Mouse (Mus musculus): Measurements from ENCODE around the gene Bsn.
A peak's percentile ranks its signal among the peaks of the same experiment; 100 is the strongest.

Bsn gene

GRCm38 (mm10) chr9:108111593-108112121, 78.5 kb downstream of the Bsn start:
- no peaks in the 10 kb centered on the region for H3K27me3 ChIP-seq (ENCODE audit: control insufficient read depth, insufficient read depth, low read length, poor library complexity, severe bottlenecking)
- H3K36me3 ChIP-seq (ENCODE audit: control insufficient read depth, insufficient read depth, low read length, poor library complexity, severe bottlenecking): no peaks in the 10 kb centered on the region
- DNase-seq (ENCODE audit: low read depth, low spot score): no peak

GRCm38 (mm10) chr9:108111101-108111592, 79.0 kb downstream of the Bsn start:
- peak; percentile 29 for DNase-seq (ENCODE audit: low read depth, low spot score)
- H3K27me3 ChIP-seq (ENCODE audit: control insufficient read depth, insufficient read depth, low read length, poor library complexity, severe bottlenecking): no peaks in the 10 kb centered on the region

GRCm38 (mm10) chr9:108110160-108110559, 80.0 kb downstream of the Bsn start:
- Histone ChIP-seq H3K27me3 (ENCODE audit: control insufficient read depth, insufficient read depth, low read length, poor library complexity, severe bottlenecking) (no peaks in the 10 kb centered on the region), H3K36me3 (ENCODE audit: control insufficient read depth, insufficient read depth, low read length, poor library complexity, severe bottlenecking) (no peaks in the 10 kb centered on the region)
- DNase-seq (ENCODE audit: low read depth, low spot score): no peak

More at GRCm38 (mm10) chr9:108111101-108111592, 79.0 kb downstream of the Bsn start:
- H3K36me3 ChIP-seq (ENCODE audit: control insufficient read depth, insufficient read depth, low read length, poor library complexity, severe bottlenecking): no peaks in the 10 kb centered on the region

DNA sequence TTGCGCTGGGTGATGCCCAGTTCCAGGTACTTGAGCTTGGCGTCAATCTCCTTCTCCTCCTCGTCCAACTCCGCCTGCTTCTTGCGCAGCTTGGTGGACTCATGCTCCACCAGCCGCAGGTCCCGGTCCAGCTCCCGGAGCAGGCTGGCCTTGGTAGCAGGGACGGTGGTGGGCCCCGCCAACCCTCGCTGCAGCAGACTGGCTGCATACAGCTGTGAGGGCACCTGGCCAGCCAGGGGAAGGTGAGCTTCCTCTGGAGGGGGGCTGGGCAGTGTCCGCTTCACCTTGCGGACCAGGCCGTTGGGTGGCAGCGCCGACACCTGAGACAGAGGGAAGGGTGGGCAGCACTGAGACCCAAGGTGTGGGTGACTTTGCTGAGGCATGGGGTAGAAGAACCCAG, 82.3 kb downstream of the Bsn start:
- Histone ChIP-seq H3K27me3 (ENCODE audit: control insufficient read depth, insufficient read depth, low read length, poor library complexity, severe bottlenecking) (no peaks in the 10 kb centered on the region), H3K36me3 (ENCODE audit: control insufficient read depth, insufficient read depth, low read length, poor library complexity, severe bottlenecking) (no peaks in the 10 kb centered on the region)
- DNase-seq (ENCODE audit: low read depth, low spot score): no peak

DNA sequence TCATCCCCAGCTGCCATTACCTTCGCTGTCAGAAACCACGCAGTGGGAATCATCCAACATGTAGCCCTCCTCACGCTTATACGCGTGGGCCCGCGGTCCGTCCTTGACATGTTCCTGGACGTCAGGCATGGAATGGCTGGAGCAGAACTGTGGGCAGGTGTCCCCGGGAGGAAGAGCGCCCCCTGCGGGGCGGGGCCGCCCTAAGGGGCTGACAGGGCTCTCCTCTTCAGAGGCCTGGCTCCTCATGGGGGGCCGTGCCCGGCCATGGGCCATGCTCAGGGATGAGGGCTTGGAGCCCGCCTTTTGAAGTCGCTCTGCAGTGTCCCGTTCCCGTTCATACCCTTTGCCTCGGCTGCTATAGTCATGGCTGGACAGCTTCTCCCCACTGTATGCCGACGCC, 84.1 kb downstream of the Bsn start:
- Histone ChIP-seq H3K36me3 (ENCODE audit: control insufficient read depth, insufficient read depth, low read length, poor library complexity, severe bottlenecking) (no peaks in the 10 kb centered on the region), H3K27me3 (ENCODE audit: control insufficient read depth, insufficient read depth, low read length, poor library complexity, severe bottlenecking) (no peaks in the 10 kb centered on the region)
- no peak for DNase-seq (ENCODE audit: low read depth, low spot score)

GRCm38 (mm10) chr9:108105549-108105863, 84.7 kb downstream of the Bsn start:
- H3K27me3 ChIP-seq (ENCODE audit: control insufficient read depth, insufficient read depth, low read length, poor library complexity, severe bottlenecking): no peaks in the 10 kb centered on the region
- no peaks in the 10 kb centered on the region for H3K36me3 ChIP-seq (ENCODE audit: control insufficient read depth, insufficient read depth, low read length, poor library complexity, severe bottlenecking)
- no peak for DNase-seq (ENCODE audit: low read depth, low spot score)

GRCm38 (mm10) chr9:108104766-108105548, 85.2 kb downstream of the Bsn start:
- Histone ChIP-seq H3K27me3 (ENCODE audit: control insufficient read depth, insufficient read depth, low read length, poor library complexity, severe bottlenecking) (no peaks in the 10 kb centered on the region), H3K36me3 (ENCODE audit: control insufficient read depth, insufficient read depth, low read length, poor library complexity, severe bottlenecking) (no peaks in the 10 kb centered on the region)
- DNase-seq (ENCODE audit: low read depth, low spot score): peak; percentile 44

GRCm38 (mm10) chr9:108099619-108100018, 90.6 kb downstream of the Bsn start:
- H3K36me3 ChIP-seq (ENCODE audit: control insufficient read depth, insufficient read depth, low read length, poor library complexity, severe bottlenecking): no peaks in the 10 kb centered on the region
- DNase-seq (ENCODE audit: low read depth, low spot score): no peak
- H3K27me3 ChIP-seq (ENCODE audit: control insufficient read depth, insufficient read depth, low read length, poor library complexity, severe bottlenecking): no peaks in the 10 kb centered on the region

DNA sequence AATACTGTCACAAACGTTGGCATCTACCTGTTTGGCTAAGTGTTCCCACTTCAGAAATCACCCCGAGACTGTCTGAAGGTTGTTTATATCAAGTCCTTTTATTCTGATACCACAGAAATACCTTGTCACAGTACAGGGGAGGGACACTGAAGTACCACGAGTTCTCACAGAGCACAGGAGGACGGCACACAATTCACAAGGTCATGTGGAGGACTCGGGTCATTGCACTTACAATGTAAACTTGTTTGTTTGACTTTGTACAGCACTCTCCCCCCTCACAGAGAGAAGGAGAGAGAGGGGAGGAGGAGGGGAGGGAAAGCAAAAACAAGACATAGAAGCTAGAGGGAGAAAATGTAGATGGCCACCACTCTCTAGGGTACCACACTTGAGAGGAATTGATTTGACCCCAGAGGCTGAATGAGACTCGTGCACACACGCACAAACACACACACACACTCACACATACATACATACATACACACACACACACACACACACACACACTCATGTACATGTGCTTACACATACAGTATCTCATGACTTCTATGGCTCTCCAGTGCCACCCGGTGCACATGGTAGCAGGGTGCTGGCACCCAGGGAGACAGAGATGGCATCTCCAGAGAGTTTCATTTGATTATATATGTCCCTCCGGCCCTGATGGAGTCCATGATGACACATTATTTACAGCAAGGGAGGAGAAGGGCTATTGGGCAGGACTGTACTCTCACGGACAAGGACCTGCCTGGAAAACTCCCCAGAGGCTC, 94.1 kb downstream of the Bsn start:
- DNase-seq (ENCODE audit: low read depth, low spot score): no peak
- no peaks in the 10 kb centered on the region for H3K27me3 ChIP-seq (ENCODE audit: control insufficient read depth, insufficient read depth, low read length, poor library complexity, severe bottlenecking)
- H3K36me3 ChIP-seq (ENCODE audit: control insufficient read depth, insufficient read depth, low read length, poor library complexity, severe bottlenecking): peaks cover 2% of the 10 kb centered on the region; the same call in 1 of the 2 replicates

- no peaks in the 10 kb centered on the region for H3K27me3 ChIP-seq (ENCODE audit: control insufficient read depth, insufficient read depth, low read length, poor library complexity, severe bottlenecking)
- peak; percentile 81 for DNase-seq (ENCODE audit: low read depth, low spot score)
- H3K36me3 ChIP-seq (ENCODE audit: control insufficient read depth, insufficient read depth, low read length, poor library complexity, severe bottlenecking): peaks cover 2% of the 10 kb centered on the region; the same call in 1 of the 2 replicates
These were observed 94.7 kb downstream of the Bsn start for GRCm38 (mm10) chr9:108095518-108095917.

GRCm38 (mm10) chr9:108094998-108095411, 95.2 kb downstream of the Bsn start:
- DNase-seq (ENCODE audit: low read depth, low spot score): peak; percentile 31
- H3K27me3 ChIP-seq (ENCODE audit: control insufficient read depth, insufficient read depth, low read length, poor library complexity, severe bottlenecking): no peaks in the 10 kb centered on the region

GRCm38 (mm10) chr9:108094184-108094941, 95.8 kb downstream of the Bsn start, which contains the start of gene Apeh:
TSS of gene Apeh (minus strand) at chr9:108094606.
- DNase-seq (ENCODE audit: low read depth, low spot score): peak; percentile 96
- Histone ChIP-seq H3K27me3 (ENCODE audit: control insufficient read depth, insufficient read depth, low read length, poor library complexity, severe bottlenecking) (no peaks in the 10 kb centered on the region), H3K36me3 (ENCODE audit: control insufficient read depth, insufficient read depth, low read length, poor library complexity, severe bottlenecking) (peaks cover 4% of the 10 kb centered on the region)

More at GRCm38 (mm10) chr9:108094998-108095411, 95.2 kb downstream of the Bsn start:
- peaks cover 2% of the 10 kb centered on the region; the same call in 1 of the 2 replicates for H3K36me3 ChIP-seq (ENCODE audit: control insufficient read depth, insufficient read depth, low read length, poor library complexity, severe bottlenecking)

DNA sequence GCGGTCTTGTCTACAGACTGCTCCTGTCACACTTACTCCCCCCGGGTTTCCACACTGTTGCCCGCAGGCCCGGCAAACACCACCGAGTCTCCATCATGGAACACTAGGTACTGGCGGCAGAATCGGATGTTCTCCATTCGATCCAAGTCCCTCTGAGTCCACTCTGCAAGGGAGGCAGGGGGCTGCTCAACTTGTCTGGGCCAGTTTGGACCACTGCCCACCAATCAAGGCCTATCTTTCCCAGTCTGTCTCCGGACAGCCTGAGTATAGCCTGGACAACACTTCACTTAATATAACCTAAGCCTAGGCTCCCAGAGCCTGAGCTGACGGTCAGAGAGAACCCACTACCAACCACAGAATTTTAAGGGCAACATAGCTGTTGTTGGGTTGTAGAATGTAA, 96.6 kb downstream of the Bsn start:
- no peak for DNase-seq (ENCODE audit: low read depth, low spot score)
- Histone ChIP-seq H3K27me3 (ENCODE audit: control insufficient read depth, insufficient read depth, low read length, poor library complexity, severe bottlenecking) (no peaks in the 10 kb centered on the region), H3K36me3 (ENCODE audit: control insufficient read depth, insufficient read depth, low read length, poor library complexity, severe bottlenecking) (peaks cover 4% of the 10 kb centered on the region)

DNA sequence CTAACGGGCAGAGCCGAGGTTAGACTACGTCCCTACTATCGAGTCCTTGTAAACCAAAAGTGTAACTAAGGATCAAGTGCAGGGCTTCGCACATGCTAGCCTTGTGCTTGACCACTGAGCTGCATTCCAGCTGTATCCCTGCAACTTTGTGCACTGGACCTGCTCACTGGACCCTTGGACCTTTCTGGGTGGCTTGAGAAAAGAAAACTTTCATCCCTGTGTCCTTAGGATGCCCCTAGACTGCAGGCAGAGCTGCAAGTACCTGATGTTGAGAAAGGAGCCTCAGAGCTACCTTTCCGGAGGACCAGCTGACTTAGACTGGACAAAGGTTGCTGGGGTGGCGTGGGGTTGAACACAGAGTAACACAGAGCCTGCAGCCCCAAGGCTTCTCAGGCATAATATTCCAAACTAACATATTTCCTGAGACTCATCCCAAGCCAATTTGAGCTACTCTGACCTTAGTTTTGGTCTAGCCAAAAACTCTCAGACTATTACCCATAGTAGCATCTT, 99.5 kb downstream of the Bsn start:
- H3K36me3 ChIP-seq (ENCODE audit: control insufficient read depth, insufficient read depth, low read length, poor library complexity, severe bottlenecking): peaks cover 16% of the 10 kb centered on the region
- H3K27me3 ChIP-seq (ENCODE audit: control insufficient read depth, insufficient read depth, low read length, poor library complexity, severe bottlenecking): no peaks in the 10 kb centered on the region
- no peak for DNase-seq (ENCODE audit: low read depth, low spot score)

All from splenic B cell, adult 2 months (primary cell).